Mouse (Mus musculus): ENCODE measurements around the gene Foxn3.

Gene Foxn3

DNA sequence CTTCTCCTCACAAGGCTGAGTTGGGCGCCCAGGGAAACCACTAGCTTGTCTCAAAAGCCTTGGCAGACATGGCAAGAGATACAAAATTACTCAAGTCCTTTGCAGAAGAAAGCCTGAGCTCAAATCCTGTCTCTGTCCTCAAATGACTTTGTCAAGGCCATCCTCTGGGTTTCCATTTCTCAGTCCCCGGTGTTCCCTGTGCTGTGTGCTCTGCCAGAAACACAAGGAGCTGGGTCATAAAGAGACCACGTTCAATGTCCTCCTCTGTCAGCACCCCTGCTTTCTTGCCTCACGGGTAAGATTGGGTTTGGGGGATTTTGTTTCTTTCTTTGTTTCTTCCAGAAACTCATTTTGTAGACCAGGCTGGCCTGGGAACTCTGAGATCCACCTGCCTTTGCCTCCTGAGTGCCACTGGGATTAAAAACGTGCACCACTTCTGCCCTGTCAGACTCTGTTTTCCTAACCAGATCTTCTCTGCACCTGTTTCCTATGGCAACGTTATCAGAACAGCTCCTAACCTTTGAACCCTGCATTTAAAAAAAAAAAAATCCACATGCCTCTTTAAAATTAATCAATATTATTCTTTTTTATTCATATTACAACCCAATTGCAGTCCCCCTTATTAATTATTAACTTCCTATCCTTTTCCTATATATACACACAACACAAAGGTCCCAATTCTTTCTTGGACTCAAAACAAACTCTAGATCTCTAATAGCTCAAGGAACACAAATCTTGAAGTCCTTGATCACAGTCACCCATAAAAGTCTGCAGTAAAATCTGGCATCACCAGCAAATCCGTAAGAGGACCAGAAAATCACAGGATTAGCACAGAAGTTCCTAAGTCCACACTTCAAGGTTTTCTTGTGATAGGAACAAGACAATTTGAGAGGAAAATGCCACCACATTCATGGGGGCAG lies 144.6 kb downstream of the Foxn3 start:
- no peak for DNase-seq (ENCODE audit: low read depth, low spot score)

DNA sequence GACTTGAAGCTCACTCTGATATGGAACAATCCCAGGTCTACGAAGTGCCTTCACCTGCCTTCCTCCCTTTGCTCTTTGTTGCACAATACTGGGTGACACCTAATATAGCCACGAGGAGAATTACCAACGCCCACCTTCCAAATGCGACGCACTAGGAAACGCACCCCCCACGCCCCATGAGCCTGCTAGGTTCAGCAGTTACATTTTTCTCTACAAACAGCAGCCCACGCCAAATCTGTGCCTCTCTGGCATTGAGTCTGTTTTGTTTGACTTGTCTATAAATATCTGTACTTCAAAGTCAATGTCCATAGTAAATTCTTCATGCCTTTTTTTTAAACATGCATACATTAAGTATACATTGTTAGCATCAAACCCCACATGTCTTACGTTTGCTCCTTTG lies 145.5 kb downstream of the Foxn3 start:
- no peak for DNase-seq (ENCODE audit: low read depth, low spot score)

DNA sequence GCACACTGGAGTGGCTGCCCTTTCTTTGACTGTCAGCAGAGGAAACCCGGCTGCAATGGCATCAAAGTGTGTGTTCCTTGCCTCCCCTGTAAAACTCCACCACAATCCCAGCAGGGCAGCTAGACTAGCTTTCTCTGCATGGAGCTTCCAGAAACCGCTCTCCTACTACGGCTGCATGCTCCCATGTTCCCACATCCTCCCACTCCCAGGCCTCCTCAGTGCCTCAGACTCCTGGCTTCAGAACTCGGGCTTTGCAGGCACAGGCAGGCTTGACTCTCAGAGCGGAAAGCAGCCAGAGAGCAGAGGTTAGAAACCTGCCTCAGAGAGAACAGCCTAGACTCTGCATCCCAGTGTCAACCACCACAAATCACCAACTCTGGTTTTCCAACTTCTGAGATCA lies 147.8 kb downstream of the Foxn3 start:
- no peak for DNase-seq (ENCODE audit: low read depth, low spot score)

DNA sequence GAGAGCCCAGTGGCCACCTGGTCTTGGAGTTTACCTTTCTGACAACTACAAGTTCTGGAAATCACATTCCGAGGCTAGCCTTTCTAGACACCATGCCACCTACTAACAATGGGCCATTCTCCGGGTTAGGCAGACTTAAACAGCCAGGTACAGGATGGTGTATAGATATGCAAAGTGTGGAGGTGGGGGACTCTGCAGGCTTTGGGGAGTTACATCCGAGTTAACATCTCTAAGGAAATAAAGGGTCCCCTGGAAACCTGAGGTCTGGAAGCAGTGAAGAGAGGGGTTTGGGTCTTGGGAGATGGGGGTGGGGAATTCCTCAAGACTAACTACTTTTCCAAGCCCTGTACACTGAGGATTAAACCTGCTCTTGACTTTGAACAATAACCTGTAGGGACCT lies 150.9 kb downstream of the Foxn3 start:
- DNase-seq (ENCODE audit: low read depth, low spot score), result no peak

DNA sequence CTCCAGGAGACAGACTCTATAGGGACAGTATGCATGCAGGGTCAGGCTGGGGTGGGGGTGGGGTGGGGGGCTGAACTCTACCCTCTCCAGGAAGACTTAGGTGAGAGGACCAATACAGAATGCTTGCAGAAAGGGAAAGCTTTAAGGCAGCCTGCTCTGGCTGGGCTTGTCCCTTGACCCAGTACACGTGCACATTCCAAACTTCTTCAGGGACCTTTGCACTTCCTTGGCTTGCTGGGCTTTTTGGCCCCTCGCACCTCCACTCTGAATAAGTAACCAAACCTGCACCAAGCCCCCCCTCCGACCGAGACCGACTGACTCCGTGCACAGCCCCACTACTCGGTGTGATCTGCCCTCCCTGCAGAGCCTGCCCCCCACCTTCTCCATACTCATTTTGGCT lies 151.3 kb downstream of the Foxn3 start:
- DNase-seq (ENCODE audit: low read depth, low spot score), result no peak

DNA sequence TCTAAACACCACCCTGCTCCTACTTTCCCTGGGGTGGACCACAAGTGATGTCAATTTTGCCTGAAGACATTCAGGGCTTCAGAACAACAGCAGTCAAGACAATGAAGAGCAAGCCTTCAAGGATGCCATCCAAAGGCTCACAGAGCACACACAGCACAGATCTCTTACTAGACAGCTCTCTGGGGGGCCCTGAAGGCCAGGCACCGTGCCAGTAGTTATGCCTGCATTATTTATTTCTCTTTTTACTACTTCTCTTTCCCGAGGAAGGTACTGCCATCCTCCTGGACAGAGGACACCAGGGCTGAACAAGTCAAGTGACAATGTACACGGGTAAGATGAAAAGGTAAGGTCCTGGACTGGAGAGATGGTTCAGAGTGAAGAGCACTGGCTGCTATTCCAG lies 154.7 kb downstream of the Foxn3 start:
- DNase-seq (ENCODE audit: low read depth, low spot score), result no peak

DNA sequence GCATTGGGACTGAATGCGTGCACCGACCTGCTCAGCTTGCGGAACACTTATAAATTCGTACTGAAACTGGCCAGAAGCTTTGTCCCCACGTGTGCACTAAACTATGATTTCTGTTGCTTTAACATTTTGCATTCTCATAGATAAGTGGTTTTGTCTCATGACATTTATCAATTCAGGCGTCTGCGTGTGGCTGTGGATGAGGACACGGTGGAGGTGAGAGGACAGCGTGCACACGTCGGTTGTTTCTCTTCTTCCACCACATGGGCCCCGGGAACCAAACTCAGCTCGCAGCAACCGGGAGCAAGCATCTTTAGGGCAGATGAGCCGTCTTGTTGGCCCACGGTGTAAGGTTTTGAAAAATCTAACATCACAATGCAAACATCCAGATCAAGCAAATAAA lies 155.3 kb downstream of the Foxn3 start:
- no peak for DNase-seq (ENCODE audit: low read depth, low spot score)

DNA sequence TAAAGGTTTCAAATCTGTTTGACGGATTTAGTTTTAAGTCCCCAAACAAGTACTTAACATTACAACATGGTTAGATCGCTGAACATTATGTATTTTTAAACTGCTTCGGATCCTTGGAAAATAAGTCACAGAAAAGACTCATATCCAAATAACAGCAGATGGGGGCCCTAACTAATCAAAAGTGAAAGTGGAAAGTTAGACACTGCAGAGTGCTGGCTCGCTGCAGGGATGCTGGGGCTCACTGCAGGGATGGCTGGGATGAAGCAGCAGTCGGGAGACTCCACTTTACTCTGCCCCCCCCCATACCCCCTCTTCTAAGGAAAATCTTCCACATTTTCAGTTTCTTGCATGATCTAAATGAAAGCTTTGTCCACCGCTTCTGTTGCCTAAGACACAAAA lies 156.1 kb downstream of the Foxn3 start:
- DNase-seq (ENCODE audit: low read depth, low spot score), result no peak

DNA sequence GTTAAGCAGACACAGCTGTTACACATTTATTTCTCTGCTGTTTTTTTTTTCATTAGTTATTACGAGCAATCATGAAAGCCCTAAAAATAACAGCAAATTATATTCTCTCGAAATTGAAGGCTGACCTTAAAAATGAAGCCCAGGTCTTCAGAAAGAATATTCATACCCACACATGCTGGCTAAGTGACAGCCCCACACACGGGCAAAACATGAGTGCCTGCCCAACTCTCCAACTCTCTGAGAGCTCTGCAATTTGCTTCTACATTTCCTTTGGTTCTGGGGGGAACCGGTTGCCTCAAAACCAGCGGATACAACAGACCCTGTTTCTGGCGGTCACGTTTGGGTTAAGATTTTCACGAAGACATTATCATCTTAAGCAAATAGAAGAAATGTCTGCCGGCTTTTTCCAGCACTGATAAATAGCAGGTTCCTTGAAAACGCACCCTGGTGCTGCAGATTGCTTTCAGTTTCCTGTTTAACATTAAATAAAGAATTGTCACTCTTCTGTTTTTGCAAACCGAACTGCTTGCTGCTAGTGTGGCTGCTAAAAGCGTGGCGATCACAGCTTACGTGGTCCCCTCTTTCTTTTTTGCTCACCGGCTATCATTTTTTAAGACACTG lies 156.6 kb downstream of the Foxn3 start:
- DNase-seq (ENCODE audit: low read depth, low spot score), result peak; percentile 73

DNA sequence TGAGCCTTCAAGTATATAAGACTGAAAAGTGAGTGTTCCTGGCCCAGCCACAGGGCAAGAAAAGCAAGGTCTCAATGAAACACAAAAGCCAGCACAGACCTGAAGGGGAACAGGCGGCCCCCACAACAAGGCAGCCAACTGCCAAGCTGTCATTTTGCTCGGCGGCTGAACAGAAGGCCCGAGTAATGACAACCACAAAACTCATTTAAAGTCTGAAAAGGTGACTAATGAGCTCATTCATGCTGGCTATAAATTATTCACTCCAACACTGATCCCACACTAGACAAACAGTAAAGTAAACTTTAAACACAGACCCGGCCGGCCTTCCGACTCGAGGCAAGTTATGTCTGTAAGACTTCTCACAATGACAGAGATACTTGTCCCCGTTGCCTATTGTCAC lies 157.1 kb downstream of the Foxn3 start:
- peak; percentile 63 for DNase-seq (ENCODE audit: low read depth, low spot score)

DNA sequence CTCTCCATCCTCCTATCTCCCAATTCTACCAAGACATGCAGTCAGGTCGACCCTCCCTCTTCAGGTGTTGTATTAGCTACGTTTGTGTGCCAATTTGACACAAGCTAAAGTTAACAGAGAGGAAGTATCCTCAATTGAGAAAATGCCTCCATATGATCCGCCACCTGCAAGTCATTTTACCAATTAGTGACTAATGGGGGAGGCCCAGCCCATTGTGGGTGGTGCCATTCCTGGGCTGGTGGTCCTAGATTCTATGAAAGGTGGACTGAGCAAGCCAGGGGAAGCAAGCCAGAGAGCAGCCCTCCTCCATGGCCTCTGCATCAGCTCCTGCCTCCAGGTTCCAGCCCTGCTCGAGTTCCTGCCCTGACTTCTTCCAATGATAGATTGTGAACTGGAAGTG lies 158.0 kb downstream of the Foxn3 start:
- no peak for DNase-seq (ENCODE audit: low read depth, low spot score)

DNA sequence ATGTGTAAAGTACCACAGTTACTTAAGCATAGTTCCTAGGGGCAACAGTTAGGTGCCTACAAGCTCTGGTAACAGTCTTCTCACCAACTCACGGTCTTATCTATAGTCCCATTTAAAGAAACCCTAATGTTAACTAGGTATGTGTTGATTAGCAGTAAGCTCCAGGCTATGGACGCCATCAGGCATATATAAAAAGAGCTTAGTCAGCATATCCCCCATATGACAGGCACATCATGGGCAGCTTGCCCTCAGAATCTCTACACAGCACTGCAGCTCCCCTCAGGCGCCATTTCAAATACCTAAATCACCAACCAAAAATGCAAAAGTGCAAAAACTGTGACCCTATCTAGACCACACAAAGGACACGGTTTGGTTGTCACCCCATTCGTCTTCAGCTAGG lies 160.4 kb downstream of the Foxn3 start:
- no peak for DNase-seq (ENCODE audit: low read depth, low spot score)

DNA sequence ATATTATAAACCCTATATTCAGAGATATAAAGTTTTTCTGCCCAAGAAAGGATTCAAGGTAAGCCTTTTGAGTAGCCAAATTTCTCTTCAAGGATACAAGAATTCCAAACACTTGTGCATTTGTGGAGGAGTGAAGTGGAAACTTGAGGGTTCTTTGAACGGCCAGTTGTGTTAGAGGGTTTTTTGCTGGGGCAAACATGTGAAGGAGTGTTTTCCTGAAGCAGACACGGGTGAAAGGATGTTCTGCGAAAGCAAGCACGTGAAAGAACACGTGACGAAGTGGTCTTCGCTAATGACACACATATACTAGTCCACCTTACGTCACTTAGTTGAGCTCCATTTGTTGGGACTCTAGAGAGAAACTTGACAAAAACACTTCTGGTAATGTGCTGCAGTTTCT lies 162.5 kb downstream of the Foxn3 start:
- DNase-seq (ENCODE audit: low read depth, low spot score), result no peak

DNA sequence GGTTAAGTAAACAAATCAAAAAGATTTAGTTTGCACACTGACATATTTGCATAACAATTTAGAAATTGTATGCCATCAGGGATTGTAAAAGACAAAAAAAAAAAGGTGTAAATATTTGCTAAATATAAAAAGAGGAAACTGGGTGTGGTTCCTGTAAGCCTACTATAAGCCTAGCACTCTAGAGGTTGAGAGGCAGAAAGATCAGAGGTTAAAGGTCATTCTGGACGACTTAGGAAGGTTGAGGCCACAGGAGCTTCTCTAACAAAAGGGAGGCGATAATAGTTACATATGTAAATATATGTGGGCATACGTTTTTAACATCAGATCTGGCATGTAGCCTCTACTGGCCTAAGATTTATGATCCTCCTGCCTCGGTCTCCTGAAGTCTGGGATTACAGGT lies 163.8 kb downstream of the Foxn3 start:
- DNase-seq (ENCODE audit: low read depth, low spot score), result no peak

DNA sequence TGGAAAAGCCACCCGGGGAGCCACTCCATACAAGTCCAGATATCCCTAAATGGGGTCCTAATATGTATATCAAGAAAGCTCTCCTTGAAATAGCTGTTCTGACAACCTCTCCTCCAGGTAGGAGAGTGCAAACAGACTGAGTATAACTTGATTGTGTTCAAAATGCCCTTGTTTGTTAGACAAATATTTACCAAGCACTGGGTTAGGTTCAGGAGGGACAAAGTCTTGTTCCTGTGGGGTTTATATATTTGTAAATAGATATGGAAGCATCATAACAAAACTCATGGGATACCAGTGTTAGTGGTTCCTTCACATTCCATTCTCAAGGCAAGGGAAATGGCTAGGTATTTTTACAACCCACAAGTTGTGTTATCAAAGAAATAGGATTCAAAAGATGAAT lies 166.9 kb downstream of the Foxn3 start:
- DNase-seq (ENCODE audit: low read depth, low spot score), result no peak

DNA sequence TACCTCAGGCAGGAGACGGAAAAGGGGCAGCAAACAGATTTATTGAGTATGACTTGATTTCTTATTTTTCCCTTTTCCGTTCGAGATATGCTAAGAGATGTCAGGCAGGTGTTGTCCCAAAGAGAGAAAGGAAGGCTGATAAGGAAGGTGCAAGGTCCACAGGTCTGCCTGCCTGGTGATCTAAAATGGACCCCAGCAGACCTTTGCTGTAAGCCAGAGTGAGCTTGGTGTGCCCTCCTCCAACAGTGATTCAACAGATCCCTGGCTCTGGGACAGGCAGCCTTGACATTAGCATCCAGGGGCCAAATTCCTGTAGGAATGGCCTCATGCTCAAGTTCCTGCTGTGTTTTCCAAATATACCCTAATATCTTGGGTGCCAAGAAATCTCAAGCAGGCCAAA lies 168.3 kb downstream of the Foxn3 start:
- DNase-seq (ENCODE audit: low read depth, low spot score), result no peak

DNA sequence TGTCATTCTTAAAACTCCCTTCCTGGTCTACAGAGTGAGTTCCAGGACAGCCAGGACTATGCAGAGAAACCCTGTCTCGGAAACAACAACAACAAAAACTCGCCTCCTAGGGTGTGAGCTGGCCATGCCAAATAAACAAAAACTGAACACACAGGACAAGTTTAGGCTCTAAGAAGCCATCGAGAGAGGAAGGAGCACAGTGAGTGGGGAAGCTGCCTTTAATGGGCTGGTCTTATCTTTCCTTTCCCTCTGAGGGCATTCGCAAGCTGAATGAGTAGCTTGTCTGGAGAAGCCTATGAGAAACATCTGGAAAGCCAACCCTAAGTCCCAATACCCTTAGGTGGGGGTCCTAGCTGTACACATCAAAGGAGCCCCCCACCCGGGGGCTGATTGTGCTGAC lies 168.7 kb downstream of the Foxn3 start:
- no peak for DNase-seq (ENCODE audit: low read depth, low spot score)

DNA sequence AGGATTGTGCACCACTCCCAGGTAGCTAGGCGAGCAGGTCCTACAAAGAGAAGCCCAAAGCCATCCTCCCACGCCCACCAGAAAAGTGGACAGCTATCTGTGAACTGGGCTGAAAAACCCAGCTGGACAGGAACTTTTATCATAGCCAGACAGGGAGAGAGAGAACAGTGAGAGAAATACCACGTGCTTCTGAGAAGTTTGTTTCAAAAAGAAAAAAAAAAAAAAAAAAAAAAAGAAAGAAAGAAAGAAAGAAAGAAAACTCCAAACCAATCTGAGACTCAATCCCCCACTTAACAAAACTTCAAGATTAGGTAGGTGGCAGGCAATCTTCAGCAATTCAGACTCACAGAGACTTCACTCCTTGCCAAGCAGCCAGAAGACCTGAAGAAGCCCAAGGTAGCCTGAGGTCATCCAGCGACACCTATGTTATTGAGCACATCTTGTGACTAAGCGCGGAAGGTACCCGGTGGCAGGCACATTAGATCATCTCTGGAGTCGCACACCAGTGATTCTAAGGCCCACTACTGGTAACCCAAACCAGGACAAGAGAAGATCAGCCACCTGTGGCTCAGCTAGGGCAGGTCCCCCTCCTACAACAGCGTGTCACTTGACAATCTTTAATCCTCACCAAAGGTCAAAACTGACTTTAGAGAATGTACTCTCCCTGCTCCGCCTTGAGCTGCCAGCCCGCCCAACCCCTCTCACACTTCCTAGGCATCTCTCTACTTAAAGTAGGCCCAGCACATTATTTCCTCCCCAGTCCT lies 169.3 kb downstream of the Foxn3 start:
- peak; percentile 51 for DNase-seq (ENCODE audit: low read depth, low spot score)

DNA sequence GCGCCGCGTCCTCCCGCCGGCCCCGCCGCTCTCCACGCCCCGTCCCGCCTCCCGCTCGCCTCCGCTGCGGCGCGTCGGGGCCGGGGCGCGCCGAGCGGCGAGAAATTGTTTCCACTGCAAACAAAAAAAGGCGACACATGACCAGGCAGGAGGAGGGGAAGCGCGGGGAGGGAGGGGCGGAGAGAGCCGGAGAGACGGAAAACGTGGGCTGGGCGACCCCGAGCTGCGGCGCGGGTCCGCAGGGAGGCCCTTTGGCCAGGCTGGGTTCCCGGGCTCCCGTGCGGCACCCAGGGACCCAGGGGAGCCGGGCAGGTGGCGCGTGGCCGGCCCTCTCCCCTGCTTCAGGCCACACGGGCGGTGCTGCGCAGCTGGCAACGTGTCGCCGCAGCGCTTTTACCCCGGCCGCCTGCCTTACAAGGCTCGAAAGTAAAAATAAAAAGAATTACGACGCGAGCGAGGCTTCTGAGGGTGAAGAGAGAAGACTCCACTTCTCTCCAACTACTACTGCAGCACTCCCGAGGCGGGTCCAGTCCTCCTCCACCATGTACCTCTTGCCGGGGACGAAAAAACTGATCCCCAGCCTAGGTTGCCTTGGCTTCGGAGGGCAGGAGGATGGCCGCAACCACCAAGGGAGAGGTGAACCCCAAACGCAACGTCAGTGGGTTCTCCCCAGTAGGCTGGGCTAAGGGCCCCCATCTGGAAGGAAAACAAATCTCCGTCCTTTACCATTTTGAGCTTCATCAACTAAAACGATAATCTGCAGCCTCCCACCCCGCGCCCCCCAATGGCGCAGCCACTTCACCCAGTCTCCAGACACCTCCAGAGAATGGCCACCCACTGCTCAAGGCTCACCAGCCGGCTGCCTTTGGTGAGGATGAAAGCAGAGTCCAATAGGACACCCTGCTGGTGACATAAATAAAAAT lies 170.2 kb downstream of the Foxn3 start:
- peak; percentile 94 for DNase-seq (ENCODE audit: low read depth, low spot score)

DNA sequence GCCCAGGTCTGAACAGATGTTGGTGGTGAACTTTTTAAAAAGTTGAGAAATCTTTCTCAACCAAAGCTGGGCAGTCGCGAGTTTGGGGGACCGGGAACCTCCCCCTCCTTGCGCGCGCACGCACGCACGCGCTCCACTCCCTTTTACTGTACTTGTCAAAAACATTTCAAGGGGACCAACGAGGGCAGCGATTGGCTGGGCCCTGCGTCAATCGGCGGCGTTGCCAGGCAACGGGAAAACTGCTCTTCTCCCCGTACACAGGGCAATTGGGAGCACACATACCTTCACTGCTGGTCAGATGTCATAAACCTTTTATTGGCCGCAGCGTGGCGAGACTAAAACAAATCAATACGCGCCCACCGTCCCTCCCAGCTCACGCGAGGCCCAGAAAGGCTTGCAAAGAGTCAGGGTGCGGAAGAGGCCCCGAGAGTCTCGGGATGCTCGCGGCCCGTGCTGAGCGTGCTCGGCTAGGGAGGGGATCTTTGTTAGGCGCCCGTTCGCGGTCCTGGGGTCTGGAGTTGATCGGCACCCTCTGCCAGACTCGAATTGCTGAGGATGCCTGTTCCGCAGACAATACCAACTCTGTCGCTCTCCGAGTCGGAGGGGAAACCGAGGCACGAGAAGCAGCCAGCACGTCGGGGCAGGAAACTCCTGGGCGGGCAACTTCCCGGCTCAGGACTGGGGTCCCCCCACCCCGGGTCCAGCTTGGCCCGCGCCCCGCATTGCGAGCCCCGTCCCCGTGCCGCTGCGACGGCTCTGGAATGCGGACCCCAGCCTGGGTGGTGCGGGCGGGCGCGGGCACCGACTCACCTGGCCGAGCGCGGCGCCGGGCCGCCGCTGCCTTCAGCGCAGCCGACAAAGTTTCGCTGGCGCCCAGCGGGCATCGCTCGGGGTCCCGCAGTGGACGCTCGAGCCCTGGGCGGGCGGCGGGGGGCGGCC lies 171.2 kb downstream of the Foxn3 start:
- peak; percentile 100 for DNase-seq (ENCODE audit: low read depth, low spot score)
